Mouse (Mus musculus) lung, postnatal 36 days (tissue): Measurements from ENCODE around the gene C330007P06Rik.
A peak's percentile ranks its signal among the peaks of the same experiment; 100 is the strongest.

ENCODE experiments used
- DNase-seq: peaks from one replicate; pipeline ENCODE4 v3.0.0; 2022; ENCODE audit warnings: mixed read lengths

Gene C330007P06Rik

GRCm38 (mm10) chrX:36796163-36796581 is 77.7 kb downstream of the C330007P06Rik start:
- peak; percentile 86 for DNase-seq

GRCm38 (mm10) chrX:36795424-36796162 is 78.3 kb downstream of the C330007P06Rik start, which contains the start of gene Slc25a5:
Gene Slc25a5, plus strand, starts transcription at chrX:36795651.
- DNase-seq = peak; percentile 88

- DNase-seq = no peak
These were observed 79.3 kb downstream of the C330007P06Rik start for GRCm38 (mm10) chrX:36794571-36794970.

GRCm38 (mm10) chrX:36789360-36789759 is 84.6 kb downstream of the C330007P06Rik start:
- DNase-seq = no peak

- DNase-seq = no peak
These were observed 96.2 kb downstream of the C330007P06Rik start for GRCm38 (mm10) chrX:36777694-36778093.

GRCm38 (mm10) chrX:36775520-36775919 is 98.4 kb downstream of the C330007P06Rik start:
- no peak for DNase-seq
